Mouse (Mus musculus) natural killer cell, adult 2 months (primary cell): ENCODE results near the gene Folr2.

Source experiments
- DNase-seq, 2 experiments: peaks; one replicate each; pipeline ENCODE4 v3.0.0; 2022; ENCODE audit warnings: low spot score in 2 of 2

The Folr2 gene

DNA sequence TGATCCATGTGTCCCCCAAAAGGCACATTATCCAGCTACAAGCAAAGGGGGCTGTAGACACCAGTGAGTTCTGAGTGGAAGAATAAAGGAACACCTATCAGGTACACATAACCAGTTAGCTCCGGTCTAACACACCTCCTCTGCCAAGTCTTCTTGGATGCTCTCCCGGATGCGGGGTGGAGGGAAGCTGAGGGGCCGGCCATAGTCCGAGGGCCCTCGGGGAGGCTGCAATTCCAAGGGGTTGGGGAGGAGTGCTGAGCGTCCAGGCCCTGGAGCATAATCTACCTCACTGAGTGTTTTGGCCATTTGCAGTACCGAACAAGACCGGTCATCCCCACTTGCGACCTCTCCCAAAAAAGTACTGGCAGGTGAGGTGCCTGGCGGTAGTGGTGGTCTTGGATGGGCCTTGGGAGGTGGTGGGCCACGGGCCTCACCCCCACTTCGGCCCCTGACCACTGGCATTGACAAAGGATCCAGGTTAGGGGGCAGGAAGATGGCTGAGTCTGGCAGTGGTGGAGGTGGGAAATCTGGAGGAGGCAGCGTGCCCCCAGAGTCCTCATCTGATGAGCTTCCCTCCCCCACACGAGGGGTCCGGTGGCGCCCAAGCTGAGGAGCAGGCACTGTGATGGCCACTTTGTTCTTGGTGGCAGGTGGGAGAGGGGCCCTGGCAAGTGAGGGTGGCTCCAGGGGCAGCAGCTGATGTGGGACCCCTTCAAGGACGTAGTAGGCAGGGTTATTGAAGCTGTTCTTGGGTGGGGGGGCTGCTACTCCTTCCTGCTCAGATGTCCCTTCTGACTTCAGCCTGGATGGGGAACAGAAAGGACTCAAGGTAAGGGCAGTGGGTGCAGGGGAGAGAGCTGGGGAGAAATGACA lies 33.0 kb downstream of the Folr2 start:
- DNase-seq: no peak

DNA sequence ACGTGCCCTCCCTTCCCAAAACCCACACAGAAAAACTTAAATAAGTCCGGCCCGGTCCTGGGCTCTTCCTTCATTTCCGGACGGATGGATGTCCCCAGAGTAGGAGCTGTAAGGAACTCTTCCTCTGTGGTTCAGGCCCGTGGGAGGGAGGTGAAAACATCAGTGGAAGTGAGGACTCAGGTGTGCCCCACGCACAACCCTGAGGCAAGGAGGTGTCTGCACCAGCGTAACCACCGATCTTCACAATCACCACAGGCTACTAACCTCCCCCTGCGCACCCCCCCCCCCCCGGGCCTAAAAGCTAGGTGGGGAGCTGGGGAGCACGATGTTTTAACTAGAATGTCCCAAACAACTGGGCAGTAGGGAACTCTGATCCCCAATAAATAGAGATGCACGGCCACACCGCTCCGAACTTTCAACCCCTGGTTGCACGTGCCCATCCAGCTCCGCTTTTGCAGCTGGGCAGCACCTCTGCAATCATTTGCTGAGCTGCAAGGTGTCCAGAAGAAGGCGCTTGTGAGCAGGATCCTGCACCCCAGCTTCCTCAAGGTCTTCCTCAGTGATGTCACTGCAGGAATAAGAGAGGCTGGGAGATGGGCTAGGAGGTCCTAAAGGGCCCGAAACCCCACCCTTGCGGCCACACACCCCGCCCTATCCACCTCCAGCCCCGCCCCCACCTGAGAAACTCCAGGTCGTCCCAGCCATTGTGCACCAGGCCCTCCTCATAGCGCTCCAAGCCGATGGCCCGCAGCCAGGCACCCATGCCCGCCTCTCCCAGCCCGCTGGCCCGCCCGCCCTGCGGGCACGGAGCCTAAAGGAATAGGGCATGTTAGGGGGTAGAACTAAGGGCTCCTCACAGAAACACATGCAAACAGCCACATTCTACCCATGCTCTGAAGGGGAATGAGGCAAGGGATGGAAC lies 33.9 kb downstream of the Folr2 start:
- DNase-seq: no peak

DNA sequence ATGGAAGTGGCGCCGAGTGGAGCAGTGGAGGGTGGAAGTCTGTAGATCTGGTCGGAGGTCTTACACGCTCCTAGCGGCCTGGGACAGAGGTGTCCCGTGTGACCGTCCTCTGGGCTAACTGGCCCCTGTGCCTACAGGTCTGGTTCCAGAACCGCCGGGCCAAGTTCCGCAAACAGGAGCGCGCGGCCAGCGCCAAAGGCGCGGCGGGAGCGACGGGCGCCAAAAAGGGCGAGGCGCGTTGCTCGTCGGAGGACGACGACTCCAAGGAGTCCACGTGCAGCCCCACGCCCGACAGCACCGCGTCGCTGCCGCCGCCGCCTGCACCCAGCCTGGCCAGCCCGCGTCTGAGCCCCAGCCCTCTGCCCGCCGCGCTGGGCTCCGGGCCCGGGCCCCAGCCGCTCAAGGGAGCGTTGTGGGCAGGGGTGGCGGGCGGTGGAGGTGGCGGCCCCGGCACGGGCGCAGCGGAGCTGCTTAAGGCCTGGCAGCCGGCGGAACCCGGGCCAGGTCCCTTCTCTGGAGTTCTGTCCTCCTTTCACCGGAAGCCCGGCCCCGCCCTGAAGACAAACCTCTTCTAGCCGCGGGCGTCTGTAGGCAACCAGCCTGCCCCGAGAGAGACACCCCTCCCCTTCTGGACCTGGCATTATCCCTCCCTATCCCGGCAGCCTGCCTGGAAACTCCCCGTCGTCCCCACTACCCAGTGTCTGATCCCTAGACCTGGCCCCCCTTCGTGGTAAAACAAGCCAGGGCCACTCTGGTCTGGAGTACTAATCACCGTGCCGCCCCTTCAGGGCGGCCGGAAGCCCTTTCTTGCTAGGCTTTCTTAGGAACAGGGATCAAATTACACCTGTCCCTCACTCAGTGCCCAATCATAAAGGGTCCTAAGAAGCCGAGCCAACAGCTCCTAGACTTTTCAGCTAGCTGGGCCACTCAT lies 35.2 kb downstream of the Folr2 start:
- peak; percentile 16 to 24 for DNase-seq

DNA sequence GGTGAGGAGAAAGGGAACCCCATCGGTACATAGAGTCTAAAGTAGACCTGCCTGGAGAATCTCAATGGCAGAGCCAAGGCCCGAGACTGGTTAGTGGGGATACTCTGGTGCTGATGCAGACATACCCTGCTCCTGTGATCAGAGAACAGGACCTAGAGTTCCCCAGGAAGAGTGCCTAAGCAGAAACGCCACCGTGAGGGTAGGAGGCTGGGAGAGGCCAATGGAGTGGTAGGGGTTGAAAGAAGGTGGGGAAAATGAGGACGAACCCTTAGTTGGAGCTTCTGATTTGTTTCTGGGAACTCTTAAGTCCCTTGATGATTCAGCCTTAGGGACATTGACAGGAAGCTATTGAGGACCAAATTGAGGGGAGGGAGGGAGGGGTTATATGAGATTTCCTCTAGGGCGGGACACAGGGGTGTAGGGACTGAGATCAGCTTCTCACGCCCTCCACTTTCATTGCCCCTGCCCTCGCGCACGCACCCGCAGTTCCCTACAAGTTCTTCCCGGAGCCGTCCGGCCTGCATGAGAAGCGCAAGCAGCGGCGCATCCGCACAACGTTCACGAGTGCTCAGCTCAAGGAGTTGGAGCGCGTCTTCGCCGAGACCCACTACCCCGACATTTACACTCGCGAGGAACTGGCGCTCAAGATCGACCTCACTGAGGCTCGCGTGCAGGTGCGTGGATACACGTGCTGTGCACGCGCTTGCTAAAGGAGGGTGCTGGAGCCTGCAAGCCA lies 36.5 kb downstream of the Folr2 start:
- no peak for DNase-seq

DNA sequence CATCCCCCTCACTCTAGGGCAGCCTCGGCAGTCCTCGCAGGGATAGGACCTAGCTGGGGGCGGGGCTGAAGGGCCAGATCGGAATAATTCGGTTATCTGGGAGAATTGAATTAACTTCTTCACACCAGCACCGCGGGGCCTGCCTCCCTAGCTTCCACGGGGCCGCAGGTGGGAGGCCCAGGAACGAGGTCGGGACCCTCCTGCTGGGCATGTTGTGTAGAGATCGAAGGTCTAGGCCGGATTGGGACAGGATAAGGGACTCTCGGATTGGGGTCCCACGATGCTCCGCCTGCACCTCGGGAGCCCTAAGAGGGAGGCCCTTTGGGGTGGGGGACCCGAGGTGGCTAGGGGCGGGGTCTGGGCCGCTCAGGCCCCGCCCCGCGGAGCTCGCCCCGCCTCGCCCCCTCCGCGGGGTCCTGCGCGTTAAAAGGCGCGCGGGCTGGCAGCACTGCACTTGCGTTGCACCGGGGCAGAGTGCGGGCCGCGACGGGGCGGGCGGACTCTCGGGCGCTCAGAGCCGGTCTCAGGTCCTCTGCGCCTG lies 39.1 kb downstream of the Folr2 start, which contains the start of gene Phox2a:
Gene Phox2a, plus strand, starts transcription at position 453 of the 541 bp plus-strand sequence.
- DNase-seq: no peak
